Mouse (Mus musculus): Measurements from ENCODE around the gene Olfr406.

- TF ChIP-seq CTCF (IDR thresholded peaks at IDR 0.05; ENCODE audit: borderline replicate concordance, control insufficient read depth, extremely low read depth, insufficient read depth, low read length, poor library complexity): no peak
- TF ChIP-seq POLR2A (IDR thresholded peaks at IDR 0.05; ENCODE audit: control insufficient read depth, extremely low read depth, insufficient read depth, low read length, poor library complexity): no peak
Measured at GRCm38 (mm10) chr11:74241201-74241600, 18.4 kb upstream of the Olfr406 start.

Data from thymus, adult 2 months (tissue).